Mouse (Mus musculus): Measurements from ENCODE around the gene Rtl5.
"Not testable (repeated sequence)": the region's sequence is repeated elsewhere in the genome, so short reads cannot be mapped to it uniquely, and the experiment has no call there.

Gene Rtl5

DNA sequence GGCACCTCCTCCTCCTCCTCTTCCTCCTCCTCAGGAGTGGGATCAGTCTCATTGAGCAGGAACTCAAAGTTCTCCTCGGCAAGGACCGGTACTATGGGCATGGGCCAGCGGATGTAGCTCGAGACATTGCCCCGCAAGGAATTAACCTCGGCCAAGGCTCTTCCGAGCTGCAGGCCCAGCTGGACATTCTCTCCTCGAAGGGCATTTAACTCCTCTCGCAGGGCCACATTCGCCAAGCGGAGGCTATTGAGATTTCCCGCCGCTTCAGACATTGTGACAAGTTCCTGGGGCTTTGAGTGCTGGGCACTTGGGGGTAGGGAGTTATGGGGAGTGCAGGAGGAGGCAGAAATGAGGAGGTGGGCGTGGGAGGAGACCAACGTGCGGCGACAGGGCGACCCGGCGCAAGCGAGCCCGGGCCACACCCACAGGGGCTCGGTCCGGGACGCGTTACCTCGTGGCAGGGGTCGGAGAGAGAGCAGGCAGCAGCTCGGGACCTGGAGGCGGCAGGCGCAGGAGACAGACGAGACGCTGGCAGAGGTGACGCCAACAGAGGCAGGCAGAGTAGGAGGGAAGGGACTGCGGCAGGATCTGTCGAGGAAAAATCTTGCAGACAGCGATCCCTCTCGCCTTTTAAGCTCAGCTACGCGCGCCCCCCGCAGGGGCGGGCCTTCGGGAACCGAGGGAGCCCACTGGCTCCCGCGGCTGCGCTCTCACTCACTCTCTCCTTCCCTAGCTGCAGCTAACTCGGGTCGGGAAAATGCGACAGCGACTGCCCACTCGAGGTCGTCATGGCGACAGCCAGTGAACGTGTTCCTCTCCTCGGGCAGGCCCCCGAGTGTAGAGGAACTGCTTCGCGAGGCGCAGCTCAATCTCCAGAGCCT lies at the start of gene Rtl5:
TSS of gene Rtl5 (minus strand) at position 714 of the 881 bp plus-strand sequence.
- peak; percentile 59 for DNase-seq (ENCODE audit: low spot score)

DNA sequence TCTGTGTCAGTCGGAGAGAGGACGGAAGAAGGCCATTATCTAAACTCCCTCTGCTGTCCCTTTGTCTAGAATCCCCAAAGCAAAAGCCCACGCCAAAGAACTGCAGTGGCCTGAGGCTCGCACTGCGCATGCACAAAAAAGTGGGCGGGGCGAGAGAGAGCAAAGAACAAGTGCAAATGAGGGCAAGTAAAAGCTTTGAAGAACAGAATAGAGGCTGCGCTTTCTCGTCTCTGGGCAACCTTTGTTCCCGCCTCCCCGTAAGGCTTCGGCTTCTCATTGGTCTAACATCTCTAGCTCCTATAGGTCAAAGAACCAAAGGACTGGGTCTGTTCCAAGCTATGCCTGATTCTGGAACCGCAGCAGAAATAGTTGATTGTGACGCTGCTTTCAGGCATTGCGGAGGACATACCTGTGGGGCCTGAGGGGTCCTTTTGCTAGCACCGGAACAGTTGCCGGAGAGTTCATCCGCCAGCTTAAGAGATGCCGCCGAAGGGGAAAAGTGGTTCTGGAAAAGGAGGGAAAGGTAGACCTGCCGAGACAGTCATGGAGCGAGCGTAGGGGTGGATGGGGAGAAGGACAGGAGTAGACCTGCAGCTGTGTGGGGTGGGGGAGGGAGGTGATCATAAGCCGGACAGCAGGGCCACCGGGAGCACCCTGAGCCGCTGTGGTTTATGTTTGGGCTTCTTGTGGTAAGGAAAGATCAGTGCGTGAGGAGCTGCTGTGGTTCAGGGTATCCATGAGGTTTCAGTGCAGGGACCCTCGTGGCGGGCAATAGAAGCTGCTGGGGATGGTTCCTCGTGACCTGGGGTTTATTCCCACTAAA lies 48.1 kb upstream of the Rtl5 start, which contains the start of gene Pin4:
TSS of gene Pin4 (plus strand) at position 406 of the 823 bp plus-strand sequence.
- peak; percentile 95 for DNase-seq (ENCODE audit: low spot score)

DNA sequence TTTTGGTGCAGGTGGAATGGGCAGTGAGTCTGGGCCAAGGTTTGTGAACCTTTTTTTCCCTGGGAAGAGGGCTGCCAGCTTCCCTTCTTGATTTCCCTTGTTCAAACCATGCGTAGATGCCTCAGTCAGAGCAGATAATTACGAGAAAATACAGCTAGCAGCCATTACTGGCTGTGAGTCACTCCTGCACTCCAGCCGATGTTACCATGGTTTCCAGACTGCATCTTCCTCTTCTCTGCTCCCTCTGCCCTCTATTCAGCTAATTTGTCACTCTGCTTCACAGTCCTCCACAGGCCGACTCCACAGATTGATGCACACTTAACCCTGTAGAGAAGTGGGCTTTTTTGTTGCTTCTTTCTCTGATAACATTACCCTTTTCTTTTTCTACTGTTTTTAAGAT lies 44.6 kb upstream of the Rtl5 start:
- DNase-seq (ENCODE audit: low spot score) = no peak

GRCm38 (mm10) chrX:102109349-102109748 lies 38.2 kb upstream of the Rtl5 start:
- not testable (repeated sequence) for DNase-seq (ENCODE audit: low spot score)

GRCm38 (mm10) chrX:102103830-102104229 lies 32.7 kb upstream of the Rtl5 start:
- not testable (repeated sequence) for DNase-seq (ENCODE audit: low spot score)

GRCm38 (mm10) chrX:102101886-102102285 lies 30.8 kb upstream of the Rtl5 start:
- no peak for DNase-seq (ENCODE audit: low spot score)

DNA sequence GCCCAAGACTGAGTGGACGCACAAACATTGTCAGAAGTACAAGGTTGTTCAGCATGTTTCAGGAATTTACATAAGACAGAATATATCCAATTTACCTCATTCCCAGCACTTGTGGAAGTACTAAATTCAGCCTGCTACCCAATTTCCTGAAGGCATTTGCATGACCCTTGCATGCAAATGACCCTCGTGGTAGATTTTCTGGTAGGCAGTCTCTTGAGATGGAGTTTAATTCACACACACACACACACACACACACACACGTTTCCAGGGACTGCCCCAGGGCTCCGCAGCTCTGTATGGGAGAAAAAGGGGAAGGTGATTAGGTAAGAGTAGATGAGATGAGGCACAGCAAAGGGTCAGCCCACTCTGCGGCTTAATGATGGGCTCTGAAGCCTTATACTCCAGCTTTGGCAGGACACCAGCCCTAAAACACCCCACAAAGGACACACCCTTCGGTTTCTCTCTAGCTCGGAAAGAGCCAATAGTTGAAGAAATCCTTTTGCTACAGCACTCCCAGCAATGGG lies 23.3 kb upstream of the Rtl5 start:
- DNase-seq (ENCODE audit: low spot score) = no peak

- no peak for DNase-seq (ENCODE audit: low spot score)
Observed at GRCm38 (mm10) chrX:102090605-102091004, 19.5 kb upstream of the Rtl5 start.

DNA sequence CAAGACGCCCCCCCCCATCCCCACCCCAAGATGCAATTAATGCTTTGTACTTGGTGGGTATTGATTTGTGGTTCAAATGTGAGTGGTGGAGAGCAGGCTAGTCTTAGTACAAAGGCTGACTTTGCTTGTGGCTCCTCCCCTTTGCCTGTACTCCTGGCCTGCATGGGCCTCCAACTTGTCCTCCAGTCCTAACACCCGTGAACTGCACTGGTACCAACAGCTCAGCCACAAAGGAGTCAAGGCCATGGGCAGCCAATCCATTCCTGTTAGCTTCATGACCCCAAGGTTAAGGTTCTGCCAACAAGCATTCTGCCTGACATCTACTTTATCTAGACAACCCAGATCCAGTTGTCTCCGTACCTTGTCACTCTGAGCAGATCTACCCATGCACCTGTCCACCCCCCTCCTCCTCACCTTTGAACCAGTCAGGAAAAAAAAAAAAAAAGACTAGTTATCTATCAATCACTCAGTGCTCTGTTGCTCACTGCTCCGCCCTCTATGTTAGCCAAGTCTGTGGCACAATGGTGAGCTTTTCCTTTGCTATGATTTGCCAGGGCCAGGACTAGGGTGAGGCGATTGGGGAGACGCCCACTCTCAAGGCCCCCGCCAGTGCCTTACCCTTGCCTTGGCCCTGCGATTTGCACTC lies 14.8 kb upstream of the Rtl5 start:
- DNase-seq (ENCODE audit: low spot score) = no peak

GRCm38 (mm10) chrX:102082340-102082739 lies 11.2 kb upstream of the Rtl5 start:
- no peak for DNase-seq (ENCODE audit: low spot score)

DNA sequence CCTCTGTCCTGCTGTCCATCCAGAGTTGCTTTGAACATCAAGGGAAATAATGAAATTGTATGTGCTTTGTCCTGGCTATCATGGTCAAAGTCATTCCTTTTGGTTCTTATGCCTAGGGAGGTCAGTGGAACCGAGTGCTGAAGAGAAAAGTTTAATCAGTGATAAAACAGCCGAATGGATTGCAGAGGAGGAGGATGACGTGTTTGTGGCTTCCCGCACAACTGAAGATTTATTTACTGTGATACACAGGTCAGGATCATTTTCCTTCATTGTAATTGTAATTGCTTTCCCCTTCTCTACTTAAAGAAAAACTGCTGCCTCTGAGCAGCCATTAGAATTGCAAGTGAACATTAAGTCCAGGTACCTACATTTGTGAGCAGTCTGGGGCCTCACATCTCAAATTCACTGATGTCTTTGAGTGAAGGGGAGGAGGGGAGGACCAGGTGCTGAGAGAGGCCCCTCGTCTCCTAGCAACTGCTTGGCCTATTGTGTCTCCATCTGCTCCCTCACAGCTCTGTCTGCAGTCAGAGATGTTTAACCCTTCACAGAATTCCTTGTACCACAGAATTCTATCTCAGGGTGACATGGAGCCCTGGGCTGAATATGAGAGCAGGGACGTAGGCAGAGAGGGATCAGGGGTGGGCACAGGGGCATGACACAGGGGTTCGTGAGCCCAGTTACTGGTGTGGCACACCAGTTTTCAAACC lies 10.6 kb upstream of the Rtl5 start:
- DNase-seq (ENCODE audit: low spot score) = no peak

DNA sequence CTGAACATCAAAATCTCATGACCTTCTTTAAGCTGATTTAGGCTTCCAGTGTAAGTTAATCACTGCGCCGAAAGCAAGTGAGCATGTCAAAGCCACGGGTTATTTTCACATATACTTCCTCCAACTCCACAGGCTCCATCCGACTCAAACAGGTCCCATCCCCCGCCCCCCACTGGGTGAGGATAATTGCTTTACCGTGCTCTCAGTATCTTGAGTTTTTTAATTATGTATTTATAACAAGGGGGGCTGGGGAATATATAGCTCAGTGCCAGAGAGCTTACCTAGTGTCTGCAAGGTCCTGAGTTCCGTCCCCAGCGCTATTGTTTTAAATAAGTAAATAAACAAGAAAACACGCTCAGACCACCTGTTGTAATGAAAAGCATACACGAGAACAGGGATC lies 10.0 kb upstream of the Rtl5 start:
- no peak for DNase-seq (ENCODE audit: low spot score)

- no peak for DNase-seq (ENCODE audit: low spot score)
Observed at GRCm38 (mm10) chrX:102076886-102077765, 6.0 kb upstream of the Rtl5 start.

DNA sequence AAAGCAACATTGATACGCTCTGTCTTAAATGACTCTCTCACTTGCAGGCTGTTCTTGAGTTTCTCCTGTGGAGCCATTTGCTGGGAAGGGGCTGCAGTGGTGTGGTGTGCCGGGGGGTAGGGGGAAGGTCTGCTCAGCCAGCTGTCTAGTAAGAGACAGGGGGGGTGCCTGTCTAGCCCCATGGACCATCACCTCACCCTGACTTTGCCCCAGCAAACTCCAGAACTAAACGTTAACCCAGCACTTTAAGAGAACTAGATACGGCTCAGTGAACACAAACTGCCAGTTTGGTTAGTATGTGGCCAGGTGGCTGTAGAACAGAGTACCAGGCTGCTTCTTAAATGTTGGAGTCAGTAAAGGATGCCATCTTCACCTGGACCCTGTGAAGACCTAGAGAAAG lies 4.1 kb upstream of the Rtl5 start:
- no peak for DNase-seq (ENCODE audit: low spot score)

- DNase-seq (ENCODE audit: low spot score) = no peak
Observed at GRCm38 (mm10) chrX:102074435-102074834, 3.3 kb upstream of the Rtl5 start.

DNA sequence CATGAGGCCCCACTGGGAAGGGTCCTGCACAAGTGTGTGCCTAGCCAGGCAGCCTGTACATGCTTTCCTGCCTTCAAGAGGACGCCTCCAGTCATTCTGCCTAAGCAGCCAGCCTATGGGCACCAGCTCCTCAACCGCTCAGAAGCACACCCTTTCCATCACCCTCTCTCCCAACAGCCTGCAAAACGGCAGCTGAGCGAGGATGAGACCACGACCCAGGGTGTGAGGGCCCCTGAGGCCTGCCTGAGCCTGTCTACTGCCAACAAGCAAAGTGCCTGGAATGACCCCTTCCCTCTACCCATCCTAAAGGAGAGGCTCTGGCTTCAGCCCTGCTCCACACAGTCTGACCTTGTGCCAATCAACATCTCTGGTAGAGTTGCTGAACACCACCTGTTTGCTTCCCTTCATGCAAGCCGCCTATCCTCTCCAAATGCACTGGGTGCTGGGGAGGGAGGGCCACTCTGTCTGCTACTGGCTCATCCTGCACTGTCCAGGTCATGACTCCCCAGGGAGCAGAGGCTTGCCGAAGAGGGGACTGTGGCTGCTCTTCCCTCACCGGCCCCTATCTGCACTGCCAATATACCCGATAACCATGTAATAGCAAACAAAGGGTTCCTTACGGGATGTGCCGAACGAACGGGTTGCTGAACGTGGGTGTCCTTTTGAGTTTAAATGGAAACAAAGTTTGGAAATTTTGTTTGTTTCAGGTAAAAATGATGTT lies 2.7 kb upstream of the Rtl5 start:
- DNase-seq (ENCODE audit: low spot score) = no peak

DNA sequence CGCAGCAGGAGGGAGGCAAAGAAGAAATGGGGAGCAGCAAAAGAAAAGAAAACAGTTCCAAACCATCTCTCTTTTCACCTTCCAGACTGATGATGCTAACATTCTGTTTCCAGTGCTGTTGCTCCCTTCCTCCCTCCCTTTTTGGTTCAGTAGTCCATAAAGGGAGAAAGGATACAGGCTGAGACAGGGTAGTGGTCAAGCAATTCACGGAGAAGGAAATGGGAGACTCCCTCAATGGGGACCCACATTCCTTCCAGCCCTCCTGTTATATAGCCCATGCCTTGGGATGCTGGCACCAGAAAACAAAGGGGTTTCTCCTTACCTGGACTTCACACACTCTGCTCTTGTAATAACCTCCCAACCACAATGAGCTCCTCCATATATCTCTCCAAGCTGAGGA lies 413 bp upstream of the Rtl5 start:
- no peak for DNase-seq (ENCODE audit: low spot score)

DNA sequence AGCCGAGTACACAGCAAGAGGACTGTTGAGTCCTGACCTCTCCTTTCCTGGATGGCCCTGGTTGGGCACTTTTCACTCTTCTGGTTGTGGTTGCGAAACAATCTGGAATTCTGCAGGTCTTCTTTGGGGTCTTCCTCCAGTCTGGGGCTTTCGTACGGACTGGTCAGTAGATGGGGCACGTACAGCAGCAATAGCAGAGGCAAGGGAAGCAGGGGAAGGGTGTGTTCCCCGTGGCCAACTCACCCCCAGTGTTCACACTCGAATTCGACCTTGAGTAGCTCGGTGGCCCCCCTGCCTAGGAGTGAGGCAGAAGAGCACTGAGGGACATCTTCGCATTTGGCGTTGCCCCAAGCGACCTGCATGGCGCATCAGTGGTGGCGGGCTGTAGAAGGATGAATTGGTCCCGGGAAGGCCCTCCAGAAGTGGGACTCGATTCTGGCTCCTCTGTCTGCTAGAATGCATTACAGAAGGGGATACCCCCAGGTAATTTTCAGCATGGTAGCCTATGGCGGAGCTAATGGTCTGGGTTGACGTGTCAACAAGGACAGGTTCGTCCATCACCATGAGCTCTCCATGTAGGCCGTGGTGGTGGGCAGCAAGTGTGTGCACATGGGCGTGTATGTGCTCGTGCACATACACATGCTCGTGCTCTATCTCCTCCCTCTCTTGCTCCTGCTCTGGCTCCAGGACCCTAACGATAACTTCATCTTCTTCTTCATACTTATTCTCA lies 2.1 kb downstream of the Rtl5 start:
- DNase-seq (ENCODE audit: low spot score) = no peak

- no peak for DNase-seq (ENCODE audit: low spot score)
Observed at GRCm38 (mm10) chrX:102067118-102067517, 4.0 kb downstream of the Rtl5 start.

Data from testis, postnatal 10 days (tissue).